Mouse (Mus musculus) frontal cortex, adult (tissue): ENCODE results near the gene Hnrnpm.

Experiments used
- ATAC-seq: cut with Nextera tagmentation; 2 replicates; pipeline ENCODE4 v1.9.2; 2017; ENCODE audit warnings: mild to moderate bottlenecking, moderate library complexity, mixed read lengths; ENCODE audit not compliant: low TSS enrichment

Hnrnpm gene

GRCm38 (mm10) chr17:33597271-33597670 lies 89.4 kb downstream of the Hnrnpm start:
- ATAC-seq = no peak
